Mouse (Mus musculus): ENCODE measurements around the gene Styx.

Gene Styx

GRCm38 (mm10) chr14:45469446-45469845, 118.6 kb downstream of the Styx start:
- no peak for DNase-seq (ENCODE audit: low spot score in 2 of 2)
